Mouse (Mus musculus): ENCODE measurements around the gene Dock8. TPM values are rescaled to one million over a fixed set of nuclear protein-coding genes. Genes with fewer than 3 reads are reported as not detected.

Gene Dock8
- polyA plus RNA-seq, 2 experiments = 4.8 to 8.3 TPM

GRCm38 (mm10) chr19:25087181-25087580, 87.8 kb downstream of the Dock8 start:
- Histone ChIP-seq H3K27me3 (ENCODE audit: control insufficient read depth, insufficient read depth, low read length) (no peaks in the 10 kb centered on the region), H3K27ac (replicated peaks; ENCODE audit: low read depth, low read length) (no peak overlapping the region), H3K4me3 (replicated peaks; ENCODE audit: low read length) (no peak overlapping the region), H3K36me3 (ENCODE audit: control insufficient read depth, insufficient read depth, low read length) (no peaks in the 10 kb centered on the region), H3K4me1 (ENCODE audit: control insufficient read depth, insufficient read depth, low read length) (no peaks in the 10 kb centered on the region), H3K9ac (ENCODE audit: low read depth, low read length, severe bottlenecking) (no peak overlapping the region), H3K9me3 (ENCODE audit: control insufficient read depth, low read length) (no peaks in the 10 kb centered on the region), H3K4me2 (replicated peaks; ENCODE audit: low read depth, low read length, severe bottlenecking) (no peak overlapping the region)
- TF ChIP-seq POLR2A (IDR thresholded peaks at IDR 0.05; ENCODE audit: borderline replicate concordance, extremely low read depth, insufficient read depth, insufficient read length) = no peak
- ATAC-seq (ENCODE audit: low FRiP score, low read depth) = no peak
- DNase-seq (ENCODE audit: low spot score) = no peak
- 44% methylated on average over 7 of the region's 7 CpGs for WGBS

- WGBS = 88% methylated on average over 7 of the region's 7 CpGs
- TF ChIP-seq POLR2A (IDR thresholded peaks at IDR 0.05; ENCODE audit: borderline replicate concordance, extremely low read depth, insufficient read depth, insufficient read length) = no peak
- Histone ChIP-seq H3K4me1 (ENCODE audit: control insufficient read depth, insufficient read depth, low read length) (no peaks in the 10 kb centered on the region), H3K27me3 (ENCODE audit: control insufficient read depth, insufficient read depth, low read length) (no peaks in the 10 kb centered on the region), H3K4me2 (replicated peaks; ENCODE audit: low read depth, low read length, severe bottlenecking) (no peak overlapping the region), H3K27ac (replicated peaks; ENCODE audit: low read depth, low read length) (no peak overlapping the region), H3K36me3 (ENCODE audit: control insufficient read depth, insufficient read depth, low read length) (no peaks in the 10 kb centered on the region), H3K4me3 (replicated peaks; ENCODE audit: low read length) (no peak overlapping the region), H3K9ac (ENCODE audit: low read depth, low read length, severe bottlenecking) (no peak overlapping the region), H3K9me3 (ENCODE audit: control insufficient read depth, low read length) (no peaks in the 10 kb centered on the region)
- DNase-seq (ENCODE audit: low spot score) (no peak), ATAC-seq (ENCODE audit: low FRiP score, low read depth) (no peak)
Observed at GRCm38 (mm10) chr19:25089746-25090145, 90.4 kb downstream of the Dock8 start.

- DNase-seq (ENCODE audit: low spot score) = no peak
- no peak for ATAC-seq (ENCODE audit: low FRiP score, low read depth)
- 41% methylated on average over 3 of the region's 3 CpGs for WGBS
Observed at GRCm38 (mm10) chr19:25095135-25095534, 95.8 kb downstream of the Dock8 start.

GRCm38 (mm10) chr19:25096316-25096715, 97.0 kb downstream of the Dock8 start:
- no peaks in the 10 kb centered on the region for H3K27me3 ChIP-seq (ENCODE audit: control insufficient read depth, insufficient read depth, low read length)
- no peaks in the 10 kb centered on the region for H3K9me3 ChIP-seq (ENCODE audit: control insufficient read depth, low read length)
- peaks cover 17% of the 10 kb centered on the region for H3K4me1 ChIP-seq (ENCODE audit: control insufficient read depth, insufficient read depth, low read length)
- no peak overlapping the region for H3K27ac ChIP-seq (replicated peaks; ENCODE audit: low read depth, low read length)
- no peak for TF ChIP-seq POLR2A (IDR thresholded peaks at IDR 0.05; ENCODE audit: borderline replicate concordance, extremely low read depth, insufficient read depth, insufficient read length)
- 70% methylated on average over 9 of the region's 9 CpGs for WGBS
- ATAC-seq (ENCODE audit: low FRiP score, low read depth) (no peak), DNase-seq (ENCODE audit: low spot score) (no peak)
- H3K36me3 ChIP-seq (ENCODE audit: control insufficient read depth, insufficient read depth, low read length) = no peaks in the 10 kb centered on the region
- H3K4me3 ChIP-seq (replicated peaks; ENCODE audit: low read length) = no peak overlapping the region
- H3K9ac ChIP-seq (ENCODE audit: low read depth, low read length, severe bottlenecking) = no peak overlapping the region
- H3K4me2 ChIP-seq (replicated peaks; ENCODE audit: low read depth, low read length, severe bottlenecking) = no peak overlapping the region

More at GRCm38 (mm10) chr19:25095135-25095534, 95.8 kb downstream of the Dock8 start:
- no peak overlapping the region for H3K4me2 ChIP-seq (replicated peaks; ENCODE audit: low read depth, low read length, severe bottlenecking)
- no peak overlapping the region for H3K4me3 ChIP-seq (replicated peaks; ENCODE audit: low read length)
- H3K9me3 ChIP-seq (ENCODE audit: control insufficient read depth, low read length) = no peaks in the 10 kb centered on the region
- TF ChIP-seq POLR2A (IDR thresholded peaks at IDR 0.05; ENCODE audit: borderline replicate concordance, extremely low read depth, insufficient read depth, insufficient read length) = no peak
- H3K27ac ChIP-seq (replicated peaks; ENCODE audit: low read depth, low read length) = no peak overlapping the region
- peaks cover 17% of the 10 kb centered on the region for H3K4me1 ChIP-seq (ENCODE audit: control insufficient read depth, insufficient read depth, low read length)
- H3K9ac ChIP-seq (ENCODE audit: low read depth, low read length, severe bottlenecking) = no peak overlapping the region
- no peaks in the 10 kb centered on the region for H3K27me3 ChIP-seq (ENCODE audit: control insufficient read depth, insufficient read depth, low read length)
- H3K36me3 ChIP-seq (ENCODE audit: control insufficient read depth, insufficient read depth, low read length) = no peaks in the 10 kb centered on the region

GRCm38 (mm10) chr19:25096986-25097385, 97.7 kb downstream of the Dock8 start:
- DNase-seq (ENCODE audit: low spot score) (no peak), ATAC-seq (ENCODE audit: low FRiP score, low read depth) (no peak)
- WGBS = 43% methylated on average over 4 of the region's 4 CpGs
- Histone ChIP-seq H3K9me3 (ENCODE audit: control insufficient read depth, low read length) (no peaks in the 10 kb centered on the region), H3K4me3 (replicated peaks; ENCODE audit: low read length) (no peak overlapping the region), H3K27ac (replicated peaks; ENCODE audit: low read depth, low read length) (no peak overlapping the region), H3K27me3 (ENCODE audit: control insufficient read depth, insufficient read depth, low read length) (no peaks in the 10 kb centered on the region), H3K4me1 (ENCODE audit: control insufficient read depth, insufficient read depth, low read length) (peaks cover 17% of the 10 kb centered on the region), H3K4me2 (replicated peaks; ENCODE audit: low read depth, low read length, severe bottlenecking) (no peak overlapping the region), H3K36me3 (ENCODE audit: control insufficient read depth, insufficient read depth, low read length) (no peaks in the 10 kb centered on the region), H3K9ac (ENCODE audit: low read depth, low read length, severe bottlenecking) (no peak overlapping the region)
- TF ChIP-seq POLR2A (IDR thresholded peaks at IDR 0.05; ENCODE audit: borderline replicate concordance, extremely low read depth, insufficient read depth, insufficient read length) = no peak

GRCm38 (mm10) chr19:25097506-25097905, 98.2 kb downstream of the Dock8 start:
- Histone ChIP-seq H3K9ac (ENCODE audit: low read depth, low read length, severe bottlenecking) (no peak overlapping the region), H3K36me3 (ENCODE audit: control insufficient read depth, insufficient read depth, low read length) (no peaks in the 10 kb centered on the region), H3K4me2 (replicated peaks; ENCODE audit: low read depth, low read length, severe bottlenecking) (no peak overlapping the region), H3K4me1 (ENCODE audit: control insufficient read depth, insufficient read depth, low read length) (peaks cover 17% of the 10 kb centered on the region), H3K9me3 (ENCODE audit: control insufficient read depth, low read length) (no peaks in the 10 kb centered on the region), H3K4me3 (replicated peaks; ENCODE audit: low read length) (no peak overlapping the region), H3K27ac (replicated peaks; ENCODE audit: low read depth, low read length) (no peak overlapping the region), H3K27me3 (ENCODE audit: control insufficient read depth, insufficient read depth, low read length) (no peaks in the 10 kb centered on the region)
- no peak for TF ChIP-seq POLR2A (IDR thresholded peaks at IDR 0.05; ENCODE audit: borderline replicate concordance, extremely low read depth, insufficient read depth, insufficient read length)
- DNase-seq (ENCODE audit: low spot score) (no peak), ATAC-seq (ENCODE audit: low FRiP score, low read depth) (no peak)
- 46% methylated on average over 7 of the region's 7 CpGs for WGBS
